Mouse (Mus musculus) heart, postnatal 4 days (tissue): ENCODE measurements around the gene Pid1. TPM values are rescaled to one million over a fixed set of nuclear protein-coding genes. Genes with fewer than 3 reads are reported as not detected.
"Not testable (repeated sequence)": the region's sequence is repeated elsewhere in the genome, so short reads cannot be mapped to it uniquely, and the experiment has no call there.

Source experiments
- DNase-seq: peaks from one replicate; pipeline ENCODE4 v3.0.0; 2021
- total RNA-seq, 2 experiments: library from RNA; stranded (reverse); gene quantifications; 2 replicates each; pipeline ENCODE4 v1.2.3; 2021

Pid1 gene
- total RNA-seq, 2 experiments from 2014 or later: 12.0 to 13.0 TPM

- DNase-seq: peak; percentile 12
These were observed 4.1 kb downstream of the Pid1 start for GRCm38 (mm10) chr1:84359611-84360500.

GRCm38 (mm10) chr1:84357216-84357615 is 6.8 kb downstream of the Pid1 start:
- no peak for DNase-seq

- DNase-seq: no peak
These were observed 13.7 kb downstream of the Pid1 start for GRCm38 (mm10) chr1:84350262-84350661.

- no peak for DNase-seq
These were observed 16.0 kb downstream of the Pid1 start for GRCm38 (mm10) chr1:84347796-84348476.

- not testable (repeated sequence) for DNase-seq
These were observed 31.2 kb downstream of the Pid1 start for GRCm38 (mm10) chr1:84332797-84333196.

- DNase-seq: not testable (repeated sequence)
These were observed 32.1 kb downstream of the Pid1 start for GRCm38 (mm10) chr1:84331861-84332260.

- peak; percentile 37 for DNase-seq
These were observed 38.7 kb downstream of the Pid1 start for GRCm38 (mm10) chr1:84325309-84325708.

GRCm38 (mm10) chr1:84321327-84321726 is 42.7 kb downstream of the Pid1 start:
- no peak for DNase-seq

GRCm38 (mm10) chr1:84318569-84318968 is 45.4 kb downstream of the Pid1 start:
- no peak for DNase-seq

- DNase-seq: no peak
These were observed 46.2 kb downstream of the Pid1 start for GRCm38 (mm10) chr1:84317827-84318226.

GRCm38 (mm10) chr1:84309966-84310460 is 54.0 kb downstream of the Pid1 start:
- no peak for DNase-seq

- DNase-seq: no peak
These were observed 58.1 kb downstream of the Pid1 start for GRCm38 (mm10) chr1:84305713-84306421.

GRCm38 (mm10) chr1:84302788-84303187 is 61.2 kb downstream of the Pid1 start:
- DNase-seq: no peak

GRCm38 (mm10) chr1:84299719-84300118 is 64.3 kb downstream of the Pid1 start:
- no peak for DNase-seq

- peak; percentile 65 for DNase-seq
These were observed 77.3 kb downstream of the Pid1 start for GRCm38 (mm10) chr1:84286682-84287111.

- DNase-seq: no peak
These were observed 78.4 kb downstream of the Pid1 start for GRCm38 (mm10) chr1:84285620-84286019.

- DNase-seq: peak; percentile 45
These were observed 79.5 kb downstream of the Pid1 start for GRCm38 (mm10) chr1:84284293-84285068.

GRCm38 (mm10) chr1:84283119-84283518 is 80.9 kb downstream of the Pid1 start:
- DNase-seq: peak; percentile 38

- no peak for DNase-seq
These were observed 83.8 kb downstream of the Pid1 start for GRCm38 (mm10) chr1:84280171-84280570.

- no peak for DNase-seq
These were observed 85.4 kb downstream of the Pid1 start for GRCm38 (mm10) chr1:84278359-84279255.

- DNase-seq: no peak
These were observed 91.0 kb downstream of the Pid1 start for GRCm38 (mm10) chr1:84272951-84273350.
